Mouse (Mus musculus) spleen, adult 2 months (tissue): ENCODE results near the gene Stk39.

Source experiments
- CTCF ChIP-seq: fragments of 200-500 bp; IDR thresholded peaks from 2 replicates; pipeline ENCODE4 v1.5.1; 2011; ENCODE audit warnings: mild to moderate bottlenecking, inconsistent platforms; ENCODE audit not compliant: insufficient read depth, insufficient read length, insufficient replicate concordance; ENCODE audit errors: extremely low read depth
- POLR2A ChIP-seq: fragments of 200-500 bp; IDR thresholded peaks from 2 replicates; pipeline ENCODE4 v1.6.1; 2011; ENCODE audit warnings: low read depth, low read length, inconsistent platforms

- no peak for TF ChIP-seq CTCF
- no peak for TF ChIP-seq POLR2A
These were observed 123.1 kb downstream of the Stk39 start for GRCm38 (mm10) chr2:68348966-68349365.
